Mouse (Mus musculus) frontal cortex, postnatal 25 days (tissue): ENCODE measurements around the gene Maats1.
A peak's percentile ranks its signal among the peaks of the same experiment; 100 is the strongest.

ENCODE experiments used
- DNase-seq, 2 experiments: peaks; one replicate each; pipeline ENCODE4 v3.0.0; 2022; ENCODE audit warnings: low spot score in 2 of 2

Maats1 gene

DNA sequence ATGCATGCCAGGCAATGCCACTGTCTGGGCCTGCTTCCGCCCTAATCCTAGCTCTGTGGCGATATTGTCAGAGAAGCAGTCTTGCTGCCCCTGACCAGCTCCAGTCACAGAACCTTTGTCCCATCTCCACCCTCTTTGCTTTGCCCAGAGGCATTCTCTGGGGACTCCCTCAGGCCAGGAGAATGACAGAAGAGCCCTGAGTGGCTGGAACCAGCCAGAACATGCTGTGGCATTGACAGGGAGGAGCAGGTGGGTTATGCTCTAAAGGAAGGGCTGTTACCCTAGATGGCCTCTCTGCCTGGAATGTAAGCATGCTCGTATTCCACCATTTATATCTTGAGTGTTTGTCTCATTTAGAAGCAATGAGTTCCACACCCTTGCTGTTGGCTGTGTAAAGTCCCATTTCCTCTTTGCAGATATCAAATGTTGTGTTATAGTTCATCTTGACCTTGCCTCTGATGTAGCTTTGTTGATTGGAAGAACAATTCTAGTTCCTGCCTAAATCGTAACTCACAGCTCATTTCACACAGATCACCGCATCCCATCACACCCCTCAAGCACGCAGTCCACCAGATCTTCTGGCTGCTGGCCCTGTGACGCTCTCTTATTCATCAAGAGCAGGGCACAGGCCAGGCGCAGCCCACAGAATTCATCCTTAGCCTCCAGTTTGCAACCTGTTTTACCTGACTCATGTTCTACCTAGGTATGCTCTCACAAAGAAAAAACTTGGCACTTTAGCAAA lies 28.9 kb upstream of the Maats1 start:
- DNase-seq = no peak

DNA sequence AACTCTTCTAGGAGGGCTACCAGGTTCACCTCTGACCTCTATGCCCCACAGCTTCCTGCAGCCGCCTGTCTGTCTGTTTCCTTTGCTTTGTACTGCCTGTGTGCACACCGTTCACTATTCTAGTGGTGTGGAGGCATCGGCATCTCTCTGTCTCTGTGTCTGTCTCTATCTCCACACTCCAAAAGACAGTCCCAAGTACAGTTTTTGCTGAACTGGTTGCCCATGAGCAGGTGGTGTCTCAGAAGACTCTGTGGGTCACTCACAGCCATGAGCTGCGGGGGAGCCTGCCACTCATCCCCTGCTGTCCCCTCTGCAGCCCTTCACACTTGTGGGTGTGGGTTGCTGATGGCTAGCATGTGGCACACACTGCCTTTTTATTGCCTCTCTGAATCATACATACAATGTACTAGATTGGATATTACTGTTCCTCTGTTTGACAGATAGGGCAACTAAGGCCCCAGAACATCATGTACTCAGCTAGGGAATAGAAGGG lies 28.1 kb upstream of the Maats1 start:
- no peak for DNase-seq

DNA sequence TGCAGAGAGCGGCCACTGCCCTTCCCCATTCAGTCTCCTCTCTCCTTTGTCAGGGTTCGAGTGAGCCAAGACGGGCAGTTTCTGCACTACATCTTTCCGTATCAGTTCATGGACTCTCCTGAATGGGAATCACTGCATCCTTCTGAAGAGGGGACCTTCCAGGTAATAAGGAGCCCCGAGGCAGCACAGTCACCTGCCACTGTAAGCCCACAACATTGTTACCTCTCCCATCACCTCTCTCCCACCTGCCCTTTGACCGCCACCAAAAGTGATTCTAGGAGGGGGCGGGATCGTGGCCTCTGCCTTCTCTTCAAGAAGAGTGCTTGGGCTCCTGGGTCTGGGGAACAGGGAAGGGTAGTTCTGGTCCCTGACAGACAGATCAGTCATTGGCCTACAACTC lies 27.5 kb upstream of the Maats1 start:
- no peak for DNase-seq

DNA sequence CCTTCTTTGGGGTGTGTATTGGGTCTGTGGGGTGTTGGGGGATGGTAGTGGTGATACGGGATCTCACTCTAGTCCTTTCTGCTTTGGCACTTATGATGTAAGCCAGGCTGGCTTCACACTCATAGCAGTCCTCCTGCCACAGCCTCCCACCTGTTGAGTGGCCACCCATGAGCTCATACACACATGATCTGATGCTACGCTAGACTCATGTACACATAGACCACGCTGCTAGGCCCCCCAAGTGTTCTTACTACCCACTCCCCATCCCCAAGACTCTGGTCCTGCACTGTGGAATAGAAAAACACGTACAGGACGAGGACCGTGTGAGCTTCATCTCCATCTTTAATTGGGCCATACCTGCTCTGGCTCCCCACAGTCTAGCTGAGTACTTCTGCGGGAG lies 27.1 kb upstream of the Maats1 start:
- no peak for DNase-seq

DNA sequence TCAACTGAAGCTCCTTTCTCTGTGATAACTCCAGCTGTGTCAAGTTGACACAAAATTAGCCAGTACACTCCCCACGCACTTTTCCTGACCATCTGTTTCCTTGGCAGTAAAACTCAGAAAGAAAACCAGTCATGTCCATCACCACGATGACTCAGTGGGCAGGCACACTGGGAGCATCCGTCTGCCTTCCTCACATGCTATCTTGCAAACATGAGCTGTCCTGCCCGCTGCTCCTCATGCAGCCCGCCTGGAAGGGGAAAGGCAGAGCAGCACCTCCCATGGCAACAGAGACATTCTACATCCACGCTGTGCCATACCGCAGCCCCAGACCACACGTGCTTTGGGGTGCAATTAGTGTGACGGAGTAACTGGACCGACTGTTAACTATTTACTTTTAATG lies 26.4 kb upstream of the Maats1 start:
- peak; percentile 33 to 62 for DNase-seq

DNA sequence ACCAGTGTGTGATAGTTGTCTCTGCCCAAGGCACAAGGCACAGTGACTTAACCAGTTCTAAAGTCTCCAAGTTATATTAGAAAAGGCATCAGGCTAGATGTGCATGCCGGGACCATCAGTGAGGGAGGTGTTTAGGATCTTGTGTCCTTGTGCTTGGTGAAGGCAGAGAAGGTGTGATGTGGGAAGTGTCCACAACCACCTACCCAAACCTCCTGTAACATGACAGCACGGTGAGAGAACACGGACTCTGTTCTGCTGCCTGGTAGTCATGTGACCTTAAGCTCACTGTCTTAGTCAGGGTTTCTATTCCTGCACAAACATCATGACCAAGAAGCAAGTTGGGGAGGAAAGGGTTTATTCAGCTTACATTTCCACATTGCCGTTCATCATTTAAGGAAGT lies 24.3 kb upstream of the Maats1 start:
- DNase-seq = no peak

DNA sequence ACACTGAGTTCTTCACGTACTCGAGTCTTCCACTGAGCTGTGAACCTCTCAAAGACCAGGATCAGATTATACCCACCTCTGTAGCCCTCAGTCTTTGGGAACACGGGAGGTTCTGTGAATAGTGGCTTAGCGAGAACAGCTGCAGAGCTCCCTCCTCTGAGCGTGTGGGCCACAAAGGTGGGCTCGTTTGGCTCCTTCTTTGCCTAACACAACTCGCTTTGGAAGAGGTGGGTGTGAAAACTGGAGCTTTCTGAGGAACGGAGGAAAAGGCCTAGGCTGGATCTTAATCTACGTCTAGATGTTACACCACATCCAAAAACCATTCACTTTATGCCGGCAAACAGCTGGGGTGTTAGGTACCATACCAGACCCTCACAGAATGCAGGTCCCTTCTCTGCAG lies 23.4 kb upstream of the Maats1 start:
- no peak for DNase-seq

DNA sequence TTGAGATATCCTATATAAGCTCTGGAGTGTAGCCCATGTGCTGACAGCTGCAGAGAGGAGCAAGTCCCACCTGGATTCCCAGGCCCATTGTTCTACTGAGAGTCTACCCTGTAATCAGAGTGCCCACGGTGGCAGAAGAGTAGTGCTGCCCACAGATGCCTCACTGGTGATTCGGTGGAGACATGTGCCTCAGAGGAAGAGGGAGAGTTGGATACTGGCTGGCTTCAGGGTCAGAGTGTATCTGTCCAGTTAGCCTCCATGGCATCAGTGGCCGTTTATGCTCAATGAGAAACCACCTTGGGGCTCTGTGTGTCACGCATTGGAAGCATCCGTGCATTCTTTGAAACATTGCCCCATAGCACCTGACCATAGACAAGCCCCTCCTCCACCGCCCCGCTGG lies 21.7 kb upstream of the Maats1 start:
- no peak for DNase-seq

DNA sequence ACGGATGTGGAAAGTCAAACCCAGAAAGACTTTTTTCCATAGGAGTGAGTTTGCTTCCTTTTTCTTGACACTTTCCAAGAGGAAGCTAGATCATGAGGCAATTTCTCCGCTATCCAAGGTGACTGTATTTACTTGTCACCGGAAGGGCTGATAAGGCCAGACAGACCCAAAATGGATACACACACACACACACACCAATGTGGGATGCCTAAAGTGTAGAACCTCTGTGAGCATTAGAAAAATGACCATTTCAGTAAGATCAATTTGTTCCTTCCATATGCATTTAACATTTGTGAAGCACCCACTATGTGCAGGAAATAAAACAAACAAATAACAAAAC lies 21.3 kb upstream of the Maats1 start:
- DNase-seq = no peak

DNA sequence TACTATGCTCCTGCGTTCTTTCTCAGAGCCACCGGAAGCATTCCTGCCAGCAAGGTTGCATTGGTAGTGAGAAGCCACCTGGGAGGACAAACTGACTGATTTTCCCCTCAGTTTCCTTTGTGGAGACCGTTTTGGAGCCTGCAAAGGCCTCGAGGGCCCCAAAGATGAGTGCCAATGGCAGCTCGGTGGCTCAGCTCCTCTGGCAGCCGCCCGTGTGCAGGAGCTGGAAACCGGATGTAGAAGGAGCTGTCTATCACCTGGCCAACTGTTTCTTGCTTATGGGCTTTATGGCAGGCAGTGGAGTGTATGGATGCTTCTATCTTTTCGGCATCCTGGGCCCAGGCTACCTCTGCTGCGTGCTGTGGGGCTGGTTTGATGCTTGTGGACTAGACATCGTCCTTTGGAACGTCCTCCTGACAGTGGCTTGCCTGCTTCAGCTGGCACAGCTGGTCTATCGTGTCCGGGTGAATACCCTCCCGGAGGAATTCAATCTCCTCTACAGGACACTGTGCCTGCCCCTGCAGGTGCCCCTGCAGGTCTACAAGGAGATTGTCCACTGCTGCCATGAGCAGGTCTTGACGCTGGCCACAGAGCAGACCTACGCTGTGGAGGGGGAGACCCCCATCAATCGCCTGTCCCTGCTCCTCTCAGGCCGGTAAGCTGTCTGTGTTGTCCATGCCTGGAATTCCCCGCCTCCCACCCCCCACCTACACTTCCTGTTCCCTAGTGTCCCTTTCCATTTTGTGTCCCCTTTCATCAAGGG lies 20.7 kb upstream of the Maats1 start:
- no peak for DNase-seq

DNA sequence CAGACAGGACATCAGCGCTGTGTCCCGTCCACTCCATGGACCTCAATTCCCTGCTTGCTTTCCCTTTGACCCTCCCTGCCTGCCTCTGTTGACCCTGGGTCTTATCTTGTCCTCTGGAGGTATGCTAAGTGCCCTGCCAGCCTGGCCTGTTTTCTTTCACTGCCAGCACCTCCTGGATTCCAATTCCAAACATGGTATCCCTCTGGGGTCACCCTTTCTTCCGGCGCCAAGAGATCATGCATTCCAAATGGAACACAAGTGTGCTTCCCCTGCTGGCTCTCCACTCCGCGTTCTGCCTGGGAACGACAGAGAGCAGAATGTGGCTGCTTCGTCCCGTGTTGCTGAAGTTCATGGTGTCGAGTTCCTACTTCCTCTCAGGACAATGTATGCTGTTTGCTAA lies 20.0 kb upstream of the Maats1 start, which contains the start of gene Popdc2:
TSS of gene Popdc2 (plus strand) at position 277 of the 400 bp plus-strand sequence.
- DNase-seq = no peak

DNA sequence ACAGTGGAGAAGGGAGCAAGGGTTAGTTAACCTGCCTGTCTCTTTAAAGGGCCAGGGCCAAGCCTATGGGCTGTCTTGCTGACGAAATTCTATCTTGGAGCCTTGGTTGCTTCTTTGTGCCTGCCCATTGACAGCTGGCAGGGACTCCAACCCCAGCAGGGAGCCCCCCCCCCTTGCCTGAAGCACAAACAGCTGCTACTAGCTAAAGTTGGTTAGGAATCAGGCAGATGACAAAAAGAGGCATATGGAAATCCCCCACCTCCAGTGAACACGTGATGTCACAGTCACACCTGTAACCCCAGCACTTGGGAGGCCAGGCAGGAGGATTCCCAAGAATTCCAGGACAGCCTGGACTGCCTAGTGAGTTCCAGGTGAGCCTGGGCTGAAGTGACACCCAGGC lies 18.4 kb upstream of the Maats1 start:
- no peak for DNase-seq

DNA sequence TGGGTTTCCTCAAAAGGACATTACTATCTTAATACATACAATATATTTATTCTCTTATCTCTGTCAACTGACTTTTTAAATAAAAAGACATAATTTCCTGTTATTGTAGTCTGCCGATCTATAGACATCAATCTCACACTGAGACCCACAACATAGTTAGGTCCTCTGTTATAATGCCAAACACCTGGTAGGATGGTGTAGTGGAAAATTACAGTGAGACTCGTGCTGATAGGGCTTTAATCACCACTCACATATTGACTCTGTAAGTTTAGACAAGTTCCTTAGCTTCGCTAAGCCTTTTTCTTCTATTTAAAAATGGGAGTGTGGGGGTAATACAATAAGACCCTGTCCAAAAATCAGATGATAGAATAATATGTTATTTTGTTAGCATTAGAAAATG lies 17.9 kb upstream of the Maats1 start:
- no peak for DNase-seq

DNA sequence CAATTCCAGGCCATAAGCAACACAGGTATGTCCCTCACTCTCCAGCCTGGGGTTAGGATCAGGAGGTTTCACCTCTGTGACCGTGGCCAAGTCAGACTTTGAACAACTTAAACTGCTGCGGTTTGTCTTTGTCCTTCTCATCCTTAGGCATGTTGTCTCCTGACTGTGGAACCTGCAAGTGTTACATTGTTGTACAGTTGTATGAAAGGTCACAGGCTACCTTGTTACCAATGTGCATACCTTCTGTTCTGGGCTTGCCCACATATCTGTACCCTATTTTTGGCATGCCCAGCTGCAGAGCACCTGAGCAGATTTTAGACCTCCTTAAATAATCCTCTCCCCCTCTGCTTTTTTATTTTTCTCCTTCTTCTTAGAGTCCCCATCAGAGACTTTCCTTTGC lies 17.3 kb upstream of the Maats1 start:
- no peak for DNase-seq

DNA sequence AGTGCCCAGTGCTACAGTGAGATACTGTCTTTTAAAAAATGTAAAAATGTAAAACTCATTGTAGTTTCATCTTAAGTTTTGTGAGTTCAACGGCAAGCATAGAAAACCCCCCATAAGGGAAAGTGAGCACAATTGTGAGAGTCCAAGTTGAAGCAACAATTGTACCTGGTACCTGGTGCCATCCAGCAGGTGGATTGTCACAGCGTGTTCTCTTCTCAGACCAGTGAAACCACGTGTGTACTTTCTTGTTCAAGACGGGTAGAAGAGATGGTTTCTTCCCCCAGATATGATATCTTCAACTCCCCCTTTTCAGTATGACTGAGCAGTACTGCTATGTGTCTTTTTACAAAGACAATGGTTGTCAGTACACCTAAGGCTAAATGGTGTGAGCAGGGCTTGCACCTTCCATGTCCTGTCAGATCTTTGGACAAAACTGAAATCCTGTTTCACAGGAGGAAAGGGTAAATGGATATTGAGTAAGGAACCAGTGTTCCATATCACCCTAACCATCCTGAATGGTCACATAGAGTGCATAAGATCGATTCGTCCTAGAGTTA lies 16.4 kb upstream of the Maats1 start:
- no peak for DNase-seq

DNA sequence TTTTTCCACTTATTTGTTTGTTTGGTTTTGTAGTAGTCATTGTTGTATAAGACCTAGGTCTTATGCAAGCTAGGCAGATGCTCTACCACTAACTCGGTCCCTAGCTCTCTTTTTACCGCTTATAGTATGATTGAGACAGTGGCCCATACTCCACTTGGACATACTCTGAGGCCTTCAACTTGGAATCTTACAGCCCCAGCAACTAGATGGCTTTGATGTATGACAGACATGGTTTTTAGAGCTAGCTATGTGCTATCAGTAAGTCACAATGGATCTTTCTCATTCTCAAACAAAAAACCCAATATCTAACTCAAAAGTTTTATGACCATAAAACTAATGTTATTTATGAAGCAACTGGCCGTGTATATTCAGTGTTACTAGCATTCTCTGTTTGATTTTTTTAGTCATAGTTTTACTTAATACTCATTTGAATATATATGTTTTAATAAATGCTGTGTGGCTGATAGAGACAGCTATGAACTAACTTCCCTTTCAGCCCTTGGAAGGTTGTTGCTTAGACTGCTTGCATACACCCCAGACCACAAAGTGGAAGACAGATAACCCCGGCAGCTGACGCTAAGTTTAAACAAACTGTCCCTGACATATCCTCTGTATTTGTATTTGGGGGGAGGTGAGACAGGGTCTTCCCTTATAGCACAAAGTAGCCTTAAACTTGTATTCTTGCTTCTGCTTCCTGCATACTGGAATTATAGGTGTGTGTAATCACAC lies 12.4 kb upstream of the Maats1 start:
- no peak for DNase-seq

DNA sequence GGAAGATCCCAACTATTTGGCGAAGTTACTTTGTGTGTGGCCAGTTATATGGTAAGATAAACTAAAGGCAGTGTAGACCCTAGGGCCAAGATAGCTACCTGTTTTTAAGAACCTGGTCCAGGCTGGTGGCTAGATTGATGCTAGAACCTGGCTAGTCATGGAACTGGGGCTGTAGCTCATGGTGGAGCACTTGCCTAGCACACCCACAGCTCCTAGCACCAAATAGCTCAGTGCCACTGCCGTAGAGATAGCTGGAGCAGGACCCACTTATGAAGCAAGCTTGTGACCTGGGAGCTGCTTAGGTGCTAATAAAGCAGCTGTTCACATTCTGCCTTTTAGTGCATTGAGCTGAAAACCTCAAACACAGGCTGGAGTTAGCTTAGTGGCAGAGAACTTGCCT lies 11.7 kb upstream of the Maats1 start:
- DNase-seq = no peak

DNA sequence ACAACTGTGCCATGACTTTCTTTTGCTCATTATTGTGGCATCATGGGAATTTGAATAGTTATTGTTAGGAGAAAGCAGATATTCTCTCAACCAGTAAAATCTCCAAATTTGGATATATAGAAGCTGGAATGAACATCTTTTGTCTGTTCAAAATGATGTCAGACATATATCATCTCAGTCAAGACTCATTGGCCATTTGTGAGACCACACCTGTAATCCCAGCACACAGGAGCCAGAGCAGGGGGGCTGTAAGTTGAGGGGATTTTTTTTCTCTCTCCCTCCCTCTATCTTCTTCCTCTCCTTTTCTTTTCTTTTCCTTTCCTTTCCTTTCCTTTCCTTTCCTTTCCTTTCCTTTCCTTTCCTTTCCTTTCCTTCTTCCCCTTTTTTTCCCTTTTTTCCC lies 10.9 kb upstream of the Maats1 start:
- no peak for DNase-seq

DNA sequence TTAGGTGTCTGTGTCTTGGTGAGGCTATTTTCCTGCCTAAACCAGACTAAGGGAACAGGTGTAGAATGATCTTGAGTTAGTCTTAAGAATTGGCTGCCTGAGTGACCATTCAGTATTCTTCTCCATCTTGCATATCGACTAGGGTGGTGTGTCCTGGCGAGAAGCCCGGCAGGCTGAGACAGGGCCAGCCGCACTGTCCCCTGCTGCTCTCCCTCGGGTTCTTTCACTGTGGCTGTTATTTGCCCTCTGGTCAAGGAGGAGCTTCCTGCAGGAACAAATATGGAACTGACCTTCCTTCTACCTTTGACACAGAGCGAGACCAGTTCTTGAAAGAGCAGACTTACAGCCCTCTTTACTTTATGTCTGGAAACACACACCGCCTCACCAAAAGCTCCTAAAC lies 10.1 kb upstream of the Maats1 start:
- DNase-seq = no peak

DNA sequence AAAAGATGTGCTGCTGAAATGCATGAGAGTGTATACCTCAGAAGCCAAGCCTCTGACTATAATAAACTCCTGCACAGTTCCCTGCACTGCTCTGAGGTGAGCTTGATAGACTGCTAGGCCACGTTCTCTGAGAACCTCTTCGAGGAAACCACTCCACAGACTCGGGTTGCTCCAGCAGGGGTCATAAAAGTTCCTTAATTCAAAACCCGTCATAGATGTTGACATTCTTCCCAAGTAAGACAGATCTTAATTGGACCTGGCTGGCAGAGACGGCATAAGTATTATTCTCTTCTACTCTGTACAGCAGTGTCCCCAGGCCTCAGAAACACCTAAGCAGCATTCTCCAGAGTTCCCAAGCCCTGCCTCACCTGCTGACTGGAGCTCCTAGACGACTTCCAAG lies 9.0 kb upstream of the Maats1 start:
- no peak for DNase-seq

DNA sequence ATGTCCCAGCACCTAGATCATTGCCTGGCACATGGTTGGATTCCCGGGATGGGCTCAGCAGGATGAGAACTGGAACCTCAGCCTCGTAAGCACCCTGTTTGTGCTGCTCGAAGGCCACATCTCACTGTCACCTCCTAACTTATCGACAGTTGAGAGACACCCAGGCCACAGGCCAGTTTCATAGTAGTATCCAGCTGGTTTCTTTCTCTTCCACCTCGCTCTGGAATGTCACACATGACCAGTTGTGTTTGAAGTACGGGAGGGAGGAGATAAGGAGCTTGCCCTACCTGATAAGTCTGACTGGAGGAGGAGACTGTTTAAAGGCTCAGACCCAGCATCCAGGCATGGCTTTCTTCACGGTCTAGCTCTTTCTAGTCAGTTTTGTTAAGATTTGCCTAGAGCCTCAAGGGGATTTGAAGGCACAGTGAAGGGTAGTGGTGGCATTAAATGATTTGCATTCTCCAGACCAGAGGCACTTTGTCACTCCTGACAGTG lies 8.5 kb upstream of the Maats1 start:
- no peak for DNase-seq

DNA sequence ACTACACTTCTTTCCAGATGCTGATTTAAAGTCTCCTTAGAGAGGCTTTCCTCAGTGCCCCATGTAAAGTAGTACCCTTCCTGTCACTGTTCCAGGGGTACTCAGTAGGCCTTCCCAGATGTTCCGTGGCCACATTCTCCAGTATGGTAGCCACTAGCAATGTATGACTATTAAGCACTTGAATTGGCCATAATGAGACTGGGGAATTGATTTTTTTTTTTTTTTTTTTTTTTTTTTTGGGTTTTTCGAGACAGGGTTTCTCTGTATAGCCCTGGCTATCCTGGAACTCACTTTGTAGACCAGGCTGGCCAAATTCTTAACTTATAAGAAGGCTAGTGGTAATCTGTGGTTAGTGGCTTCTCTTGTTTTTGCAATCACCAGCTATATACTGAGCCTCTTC lies 7.9 kb upstream of the Maats1 start:
- DNase-seq = no peak
